Mouse (Mus musculus) intestine, embryonic 16.5 days (tissue): ENCODE results near the gene Borcs7. TPM values are rescaled to one million over a fixed set of nuclear protein-coding genes. Genes with fewer than 3 reads are reported as not detected.

Source experiments
- ATAC-seq: fragments of 200-750 bp; cut with Nextera tagmentation; 2 replicates; pipeline ENCODE4 v1.8.0; 2017; ENCODE audit warnings: moderate TSS enrichment, moderate library complexity
- H3K27ac ChIP-seq: fragments of 300-500 bp; sonication (generic); 2 replicates; pipeline ENCODE4 v1.5.1; 2014; ENCODE audit warnings: mild to moderate bottlenecking, low read length
- H3K27me3 ChIP-seq: fragments of 300-500 bp; sonication (generic); replicated peaks from 2 replicates; pipeline ENCODE4 v1.6.1; 2014; ENCODE audit warnings: low read length, control low read depth, mixed read lengths; ENCODE audit not compliant: control insufficient read depth, insufficient read depth
- H3K36me3 ChIP-seq: fragments of 300-500 bp; sonication (generic); 2 replicates; pipeline ENCODE4 v1.6.1; 2014; ENCODE audit warnings: low read length, control low read depth; ENCODE audit not compliant: control insufficient read depth, insufficient read depth
- H3K4me1 ChIP-seq: fragments of 300-500 bp; sonication (generic); 2 replicates; pipeline ENCODE4 v1.6.1; 2014; ENCODE audit warnings: low read length, control low read depth, mixed read lengths; ENCODE audit not compliant: control insufficient read depth, insufficient read depth
- H3K4me2 ChIP-seq: fragments of 300-500 bp; sonication (generic); 2 replicates; pipeline ENCODE4 v1.6.1; 2014; ENCODE audit warnings: low read depth, low read length, control low read depth
- H3K4me3 ChIP-seq: fragments of 300-500 bp; sonication (generic); 2 replicates; pipeline ENCODE4 v1.5.1; 2014; ENCODE audit warnings: mild to moderate bottlenecking, low read length
- H3K9ac ChIP-seq: fragments of 300-500 bp; sonication (generic); 2 replicates; pipeline ENCODE4 v1.6.1; 2014; ENCODE audit warnings: low read depth, low read length
- H3K9me3 ChIP-seq: fragments of 300-500 bp; sonication (generic); 2 replicates; pipeline ENCODE4 v1.6.1; 2016; ENCODE audit warnings: low read length, control low read depth; ENCODE audit not compliant: control insufficient read depth
- WGBS: fragments of 180-500 bp; shearing (Covaris S2); extraction: QIAGEN DNeasy Blood & Tissue Kit; methylation state at CpG from one replicate; pipeline ENCODE4 v1.1.7; 2014; 5-methylcytosine and 5-hydroxymethylcytosine counted together
- polyA plus RNA-seq: library from polyadenylated mRNA; unstranded; fragments of >200 nt; fragmentation: Nextera tagmentation; extraction: Ambion mirVana; gene quantifications from 2 replicates; pipeline ENCODE4 v1.2.1, GENCODE M21; 2015

The Borcs7 gene
- polyA plus RNA-seq, 1 experiment from 2014 or later: 14.0 TPM

GRCm38 (mm10) chr19:46737106-46737505, 47.4 kb downstream of the Borcs7 start:
- Histone ChIP-seq H3K4me3 (no peak overlapping the region), H3K4me1 (no peaks in the 10 kb centered on the region), H3K9me3 (no peaks in the 10 kb centered on the region), H3K9ac (no peak overlapping the region), H3K36me3 (peaks cover 4% of the 10 kb centered on the region; the same call in 1 of the 2 replicates), H3K27me3 (no peaks in the 10 kb centered on the region), H3K4me2 (no peak overlapping the region), H3K27ac (no peak overlapping the region)
- no peak for ATAC-seq
- WGBS: 75% methylated on average over 7 of the region's 7 CpGs

- no peak overlapping the region for H3K9ac ChIP-seq
- no peaks in the 10 kb centered on the region for H3K4me1 ChIP-seq
- no peaks in the 10 kb centered on the region for H3K27me3 ChIP-seq
- no peak overlapping the region for H3K4me3 ChIP-seq
- ATAC-seq: no peak
- no peak overlapping the region for H3K4me2 ChIP-seq
- H3K27ac ChIP-seq: no peak overlapping the region
- WGBS: 53% methylated on average over 7 of the region's 7 CpGs
- H3K9me3 ChIP-seq: no peaks in the 10 kb centered on the region
- peaks cover 4% of the 10 kb centered on the region; the same call in 1 of the 2 replicates for H3K36me3 ChIP-seq
Observed at GRCm38 (mm10) chr19:46740341-46741008, 50.8 kb downstream of the Borcs7 start.

GRCm38 (mm10) chr19:46741574-46741973, 51.9 kb downstream of the Borcs7 start:
- ATAC-seq: no peak
- Histone ChIP-seq H3K4me3 (no peak overlapping the region), H3K27me3 (no peaks in the 10 kb centered on the region), H3K4me1 (no peaks in the 10 kb centered on the region), H3K4me2 (no peak overlapping the region), H3K27ac (no peak overlapping the region), H3K9me3 (no peaks in the 10 kb centered on the region), H3K36me3 (peaks cover 4% of the 10 kb centered on the region; the same call in 1 of the 2 replicates), H3K9ac (no peak overlapping the region)
- WGBS: 34% methylated on average over 6 of the region's 6 CpGs

DNA sequence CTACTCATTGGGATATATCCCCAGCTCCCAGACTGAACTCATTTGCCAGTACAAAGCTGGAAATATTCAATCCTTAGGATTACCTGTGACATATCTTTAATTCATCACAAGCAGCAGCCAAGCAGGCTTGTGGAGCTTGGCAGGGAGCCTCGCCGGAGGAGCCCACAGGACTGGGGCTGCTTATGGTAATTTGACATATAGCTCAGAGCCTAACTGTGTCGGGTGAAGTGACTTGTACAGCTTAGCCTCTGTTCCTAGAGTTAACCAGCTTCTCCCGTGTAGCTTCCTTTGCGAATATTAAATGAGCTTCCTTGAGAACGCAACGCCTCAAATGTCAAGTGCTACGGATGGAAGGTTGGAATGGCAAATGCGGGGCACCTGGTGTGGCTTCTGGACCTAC, 55.0 kb downstream of the Borcs7 start:
- no peak for ATAC-seq
- no peaks in the 10 kb centered on the region for H3K4me1 ChIP-seq
- H3K9me3 ChIP-seq: no peaks in the 10 kb centered on the region
- WGBS: 68% methylated on average over 9 of the region's 9 CpGs
- H3K9ac ChIP-seq: no peak overlapping the region
- no peak overlapping the region for H3K4me2 ChIP-seq
- H3K36me3 ChIP-seq: no peaks in the 10 kb centered on the region
- H3K4me3 ChIP-seq: no peak overlapping the region
- H3K27ac ChIP-seq: no peak overlapping the region
- no peaks in the 10 kb centered on the region for H3K27me3 ChIP-seq

GRCm38 (mm10) chr19:46747799-46748198, 58.1 kb downstream of the Borcs7 start:
- Histone ChIP-seq H3K9me3 (no peaks in the 10 kb centered on the region), H3K4me3 (no peak overlapping the region), H3K36me3 (no peaks in the 10 kb centered on the region), H3K4me2 (no peak overlapping the region), H3K9ac (no peak overlapping the region), H3K27me3 (no peaks in the 10 kb centered on the region), H3K4me1 (no peaks in the 10 kb centered on the region), H3K27ac (no peak overlapping the region)
- no peak for ATAC-seq
- WGBS: 81% methylated on average over 3 of the region's 3 CpGs

DNA sequence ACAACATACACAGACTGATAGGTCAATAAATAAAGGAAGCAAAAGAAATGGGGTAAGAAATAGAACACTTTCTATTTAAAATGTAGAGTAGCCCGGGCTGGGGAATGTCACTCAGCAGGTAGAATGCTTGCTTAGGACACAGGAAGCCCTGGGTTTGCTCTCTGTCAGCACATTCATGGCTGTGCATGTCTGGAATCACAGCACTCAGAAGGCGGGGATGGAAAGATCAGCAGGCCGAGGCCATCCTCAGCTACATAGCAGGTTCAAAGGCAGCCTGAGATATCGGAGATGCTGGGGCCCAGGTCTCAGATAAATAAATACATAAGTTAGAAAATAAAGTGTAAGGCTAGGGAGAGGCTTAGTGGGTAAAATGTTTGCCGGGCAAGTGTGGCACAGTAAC, 62.5 kb downstream of the Borcs7 start:
- H3K4me2 ChIP-seq: no peak overlapping the region
- 87% methylated on average over 5 of the region's 5 CpGs for WGBS
- H3K9ac ChIP-seq: no peak overlapping the region
- no peak overlapping the region for H3K4me3 ChIP-seq
- H3K36me3 ChIP-seq: no peaks in the 10 kb centered on the region
- H3K4me1 ChIP-seq: no peaks in the 10 kb centered on the region
- H3K27me3 ChIP-seq: no peaks in the 10 kb centered on the region
- no peak for ATAC-seq
- no peaks in the 10 kb centered on the region for H3K9me3 ChIP-seq
- H3K27ac ChIP-seq: no peak overlapping the region

Other genes starting within 250 kb of the Borcs7 start
- 10.1 and 13.7 TPM in 2 replicates for gene Trim8, start 188.2 kb upstream of the Borcs7 start, polyA plus RNA-seq
- 53.9 and 64.5 TPM in 2 replicates for gene Arl3, start 116.7 kb upstream of the Borcs7 start, polyA plus RNA-seq
- gene Sfxn2, start 116.5 kb upstream of the Borcs7 start, polyA plus RNA-seq: 16.7 and 18.1 TPM in 2 replicates
- 39.3 and 40.0 TPM in 2 replicates for gene Wbp1l, start 90.8 kb upstream of the Borcs7 start, polyA plus RNA-seq
- 0.16 TPM in 1 of 2 replicates, not detected in the other for gene Cyp17a1, start 16.7 kb upstream of the Borcs7 start, polyA plus RNA-seq
- gene As3mt, start 17.6 kb downstream of the Borcs7 start, polyA plus RNA-seq: 69.1 and 69.3 TPM in 2 replicates
- 1.9 and 2.1 TPM in 2 replicates for gene Cnnm2, start 71.7 kb downstream of the Borcs7 start, polyA plus RNA-seq